Mouse (Mus musculus): ENCODE data around the gene Irs2.

DNA sequence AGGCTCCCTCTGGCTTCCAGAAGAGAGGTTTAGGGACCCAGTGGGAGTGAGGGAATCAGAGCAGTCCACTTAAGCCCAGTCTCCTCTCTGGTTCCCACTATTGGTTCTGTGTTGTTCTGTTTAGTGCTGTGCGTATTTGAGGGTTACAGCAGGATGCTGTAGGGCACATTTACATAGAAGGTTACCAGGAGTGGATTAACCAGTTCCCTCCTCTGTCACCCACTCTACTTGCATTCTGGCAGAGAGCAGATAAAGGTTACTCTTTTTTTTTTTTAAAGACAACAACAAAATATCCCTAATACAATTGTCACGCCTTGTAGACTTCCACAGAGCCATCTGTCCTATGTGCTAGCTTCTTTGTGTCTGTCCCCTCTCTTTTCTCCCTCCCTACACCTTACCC lies 16.9 kb downstream of the Irs2 start:
- TF ChIP-seq CTCF (IDR thresholded peaks at IDR 0.05; ENCODE audit: borderline replicate concordance, extremely low read depth, insufficient read depth, insufficient read length) (no peak), POLR2A (IDR thresholded peaks at IDR 0.05; ENCODE audit: borderline replicate concordance, extremely low read depth, insufficient read depth, insufficient read length, poor library complexity, severe bottlenecking) (no peak)
